Mouse (Mus musculus): ENCODE measurements around the gene Spg20. TPM values are rescaled to one million over a fixed set of nuclear protein-coding genes. Genes with fewer than 3 reads are reported as not detected.

The Spg20 gene
- total and polyA plus RNA-seq, 3 experiments, result 18.5 to 23.3 TPM; not detected in 1

DNA sequence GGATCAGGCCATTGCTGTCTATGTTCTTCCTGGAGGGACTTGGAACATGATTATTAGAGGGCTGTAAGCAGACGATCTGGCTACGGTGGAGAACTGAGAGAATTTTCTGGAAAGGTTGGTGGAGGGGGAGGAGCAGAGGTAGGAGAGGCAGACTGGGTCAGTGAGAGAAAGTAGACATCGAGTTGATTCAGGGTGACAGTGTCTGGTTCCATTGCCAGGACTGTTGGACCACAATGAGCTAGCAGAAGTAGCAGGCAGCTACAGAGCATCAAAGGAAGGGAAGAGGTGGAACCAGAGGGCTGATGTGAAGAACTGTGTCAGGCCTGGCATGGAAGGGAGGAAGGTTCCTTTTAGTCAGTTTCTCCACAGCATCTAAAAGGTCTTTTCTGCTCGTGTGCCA, 23.5 kb upstream of the Spg20 start:
- H3K27ac ChIP-seq (ENCODE audit: control insufficient read depth, low read depth, low read length), result no peak overlapping the region
- H3K9me3 ChIP-seq (replicated peaks; ENCODE audit: insufficient read depth, low read length), result no peaks in the 10 kb centered on the region
- no peaks in the 10 kb centered on the region for H3K79me2 ChIP-seq (ENCODE audit: control insufficient read depth, insufficient read depth, low read length, poor library complexity)
- H3K4me3 ChIP-seq (ENCODE audit: control insufficient read depth in 1 of 2, insufficient read depth in 1 of 2, low read depth in 2 of 2, low read length in 2 of 2), result no peak overlapping the region
- H3K36me3 ChIP-seq (ENCODE audit: control insufficient read depth in 1 of 2, insufficient read depth in 2 of 2, low read length in 2 of 2), result 0 out of 4 replicates have a peak, but pooled peaks cover 0 to 2% of the 10 kb centered on the region in 2 experiments
- H3K4me1 ChIP-seq (ENCODE audit: control insufficient read depth in 1 of 2, insufficient read depth in 2 of 2, low read length in 2 of 2), result peaks cover 6% of the 10 kb centered on the region in 2 experiments; a peak in 2 of 4 replicates
- no peak for TF ChIP-seq POLR2AphosphoS2 (IDR thresholded peaks at IDR 0.05; ENCODE audit: low read length)
- no peak for TF ChIP-seq MEF2A (IDR thresholded peaks at IDR 0.05; ENCODE audit: extremely low read depth, insufficient replicate concordance, low read depth, low read length, poor library complexity, severe bottlenecking)
- no peak for TF ChIP-seq MYC (IDR thresholded peaks at IDR 0.05; ENCODE audit: low read depth, low read length)
- TF ChIP-seq MAFK (IDR thresholded peaks at IDR 0.05; ENCODE audit: borderline replicate concordance, low read depth, low read length), result no peak
- no peak for DNase-seq (ENCODE audit: low read depth, low spot score)
- no peak overlapping the region for H3K9ac ChIP-seq (ENCODE audit: control insufficient read depth, low read depth, low read length, poor library complexity, severe bottlenecking)
- no peaks in the 10 kb centered on the region; a peak in 2 of 4 replicates for H3K27me3 ChIP-seq (ENCODE audit: control insufficient read depth in 1 of 2, insufficient read depth in 2 of 2, low read length in 2 of 2)

DNA sequence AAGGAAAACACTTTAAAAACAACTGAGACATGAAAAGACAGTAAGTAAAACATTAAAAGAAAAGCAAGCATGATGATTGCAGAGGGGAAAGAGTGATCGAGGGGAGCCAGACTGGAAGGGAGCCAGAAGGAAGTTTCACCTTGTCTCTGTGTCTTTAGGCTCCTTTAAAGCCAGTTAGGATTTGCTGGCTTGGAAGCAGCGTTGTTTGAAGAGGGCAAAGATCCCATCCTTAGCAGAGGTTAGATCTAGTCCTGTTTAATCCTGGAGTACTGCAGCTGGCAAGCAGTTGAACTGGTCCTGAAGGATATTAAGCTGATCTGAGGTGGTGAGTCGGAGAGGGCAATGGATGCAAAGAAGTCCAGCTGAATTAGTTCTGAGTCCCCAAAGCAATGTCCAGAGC, 23.1 kb upstream of the Spg20 start:
- Histone ChIP-seq H3K9me3 (replicated peaks; ENCODE audit: insufficient read depth, low read length) (no peaks in the 10 kb centered on the region), H3K79me2 (ENCODE audit: control insufficient read depth, insufficient read depth, low read length, poor library complexity) (no peaks in the 10 kb centered on the region), H3K9ac (ENCODE audit: control insufficient read depth, low read depth, low read length, poor library complexity, severe bottlenecking) (no peak overlapping the region), H3K27me3 (ENCODE audit: control insufficient read depth in 1 of 2, insufficient read depth in 2 of 2, low read length in 2 of 2) (no peaks in the 10 kb centered on the region; a peak in 2 of 4 replicates), H3K4me3 (ENCODE audit: control insufficient read depth in 1 of 2, insufficient read depth in 1 of 2, low read depth in 2 of 2, low read length in 2 of 2) (no peak overlapping the region), H3K4me1 (ENCODE audit: control insufficient read depth in 1 of 2, insufficient read depth in 2 of 2, low read length in 2 of 2) (peaks cover 6% of the 10 kb centered on the region in 2 experiments; a peak in 2 of 4 replicates), H3K36me3 (ENCODE audit: control insufficient read depth in 1 of 2, insufficient read depth in 2 of 2, low read length in 2 of 2) (0 out of 4 replicates have a peak, but pooled peaks cover 0 to 2% of the 10 kb centered on the region in 2 experiments), H3K27ac (ENCODE audit: control insufficient read depth, low read depth, low read length) (no peak overlapping the region)
- TF ChIP-seq ZC3H11A (IDR thresholded peaks at IDR 0.05; ENCODE audit: low read depth, low read length) (no peak), POLR2AphosphoS5 (IDR thresholded peaks at IDR 0.05; ENCODE audit: borderline replicate concordance, low read depth, low read length) (no peak), MYC (IDR thresholded peaks at IDR 0.05; ENCODE audit: low read depth, low read length) (no peak), BHLHE40 (IDR thresholded peaks at IDR 0.05; ENCODE audit: borderline replicate concordance, low read depth, low read length) (no peak), NRF1 (IDR thresholded peaks at IDR 0.05; ENCODE audit: insufficient read depth, low read depth, low read length, poor library complexity, severe bottlenecking) (no peak), POLR2A (IDR thresholded peaks at IDR 0.05; ENCODE audit: control insufficient read depth in 1 of 2, insufficient read depth in 1 of 2, low read depth in 1 of 2, low read length in 2 of 2, poor library complexity in 1 of 2) (no peak), NELFE (IDR thresholded peaks at IDR 0.05; ENCODE audit: low read depth, low read length) (no peak), EP300 (IDR thresholded peaks at IDR 0.05; ENCODE audit: low read depth in 1 of 2, low read length in 2 of 2) (no peak), CHD2 (IDR thresholded peaks at IDR 0.05; ENCODE audit: low read length) (no peak), TCF12 (IDR thresholded peaks at IDR 0.05; ENCODE audit: low read depth, low read length) (no peak), POLR2AphosphoS2 (IDR thresholded peaks at IDR 0.05; ENCODE audit: low read length) (no peak), MAZ (IDR thresholded peaks at IDR 0.05; ENCODE audit: low read depth, low read length) (no peak), GABPA (IDR thresholded peaks at IDR 0.05; ENCODE audit: low read depth, low read length) (no peak), CTCF (IDR thresholded peaks at IDR 0.05 in 2 of 3, conservative IDR thresholded peaks at IDR 0.05 in 1 of 3; ENCODE audit: control insufficient read depth in 1 of 3, insufficient read depth in 1 of 3, low read depth in 2 of 3, low read length in 3 of 3, poor library complexity in 1 of 3, severe bottlenecking in 1 of 3) (no peak), MYB (IDR thresholded peaks at IDR 0.05; ENCODE audit: low read depth, low read length) (no peak), SIN3A (IDR thresholded peaks at IDR 0.05; ENCODE audit: low read length) (no peak), GATA1 (IDR thresholded peaks at IDR 0.05; ENCODE audit: low read depth, low read length) (no peak)
- no peak for DNase-seq (ENCODE audit: low read depth, low spot score)
